Mouse (Mus musculus) hindbrain, embryonic 14.5 days (tissue): Measurements from ENCODE around the gene Vdac2. TPM values are rescaled to one million over a fixed set of nuclear protein-coding genes. Genes with fewer than 3 reads are reported as not detected.

Experiments
- ATAC-seq: fragments of 200-750 bp; cut with Nextera tagmentation; 2 replicates; pipeline ENCODE4 v1.8.0; 2017; ENCODE audit warnings: moderate number of reproducible peaks, mild to moderate bottlenecking, moderate TSS enrichment, moderate library complexity; ENCODE audit not compliant: low FRiP score
- DNase-seq: peaks from one replicate; pipeline ENCODE4 v3.0.0-alpha.2; 2015; ENCODE audit warnings: low spot score
- H3K27ac ChIP-seq: fragments of 300-500 bp; sonication (generic); 2 replicates; pipeline ENCODE4 v1.5.1; 2014; ENCODE audit warnings: mild to moderate bottlenecking, moderate library complexity
- H3K27me3 ChIP-seq: fragments of 300-500 bp; sonication (generic); 2 replicates; pipeline ENCODE4 v1.6.1; 2014; ENCODE audit warnings: mild to moderate bottlenecking, low read length, mixed read lengths; ENCODE audit not compliant: control insufficient read depth, insufficient read depth
- H3K36me3 ChIP-seq: fragments of 300-500 bp; sonication (generic); replicated peaks from 2 replicates; pipeline ENCODE4 v1.6.1; 2014; ENCODE audit not compliant: control insufficient read depth, insufficient read depth
- H3K4me1 ChIP-seq: fragments of 300-500 bp; sonication (generic); replicated peaks from 2 replicates; pipeline ENCODE4 v1.6.1; 2014; ENCODE audit warnings: antibody characterized with exemption, low read length, mixed read lengths; ENCODE audit not compliant: control insufficient read depth, insufficient read depth
- H3K4me2 ChIP-seq: fragments of 300-500 bp; sonication (generic); replicated peaks from 2 replicates; pipeline ENCODE4 v1.6.1; 2014; ENCODE audit warnings: mild to moderate bottlenecking, moderate library complexity
- H3K4me3 ChIP-seq: fragments of 300-500 bp; sonication (generic); replicated peaks from 2 replicates; pipeline ENCODE4 v1.5.1; 2014; ENCODE audit warnings: mild to moderate bottlenecking, low read length
- H3K9ac ChIP-seq: fragments of 300-500 bp; sonication (generic); 2 replicates; pipeline ENCODE4 v1.6.1; 2014
- H3K9me3 ChIP-seq: fragments of 300-500 bp; sonication (generic); 2 replicates; pipeline ENCODE4 v1.6.1; 2016; ENCODE audit warnings: low read length; ENCODE audit not compliant: control insufficient read depth
- WGBS: fragments of 180-500 bp; shearing (Covaris S2); extraction: QIAGEN DNeasy Blood & Tissue Kit; methylation state at CpG from one replicate; pipeline ENCODE4 v1.1.7; 2014; 5-methylcytosine and 5-hydroxymethylcytosine counted together
- polyA plus RNA-seq: library from polyadenylated mRNA; unstranded; fragments of >200 nt; fragmentation: Nextera tagmentation; extraction: Ambion mirVana; gene quantifications from 2 replicates; pipeline ENCODE4 v1.2.1, GENCODE M21; 2014

Gene Vdac2
- polyA plus RNA-seq, 1 experiment from 2014 or later: 305 TPM

DNA sequence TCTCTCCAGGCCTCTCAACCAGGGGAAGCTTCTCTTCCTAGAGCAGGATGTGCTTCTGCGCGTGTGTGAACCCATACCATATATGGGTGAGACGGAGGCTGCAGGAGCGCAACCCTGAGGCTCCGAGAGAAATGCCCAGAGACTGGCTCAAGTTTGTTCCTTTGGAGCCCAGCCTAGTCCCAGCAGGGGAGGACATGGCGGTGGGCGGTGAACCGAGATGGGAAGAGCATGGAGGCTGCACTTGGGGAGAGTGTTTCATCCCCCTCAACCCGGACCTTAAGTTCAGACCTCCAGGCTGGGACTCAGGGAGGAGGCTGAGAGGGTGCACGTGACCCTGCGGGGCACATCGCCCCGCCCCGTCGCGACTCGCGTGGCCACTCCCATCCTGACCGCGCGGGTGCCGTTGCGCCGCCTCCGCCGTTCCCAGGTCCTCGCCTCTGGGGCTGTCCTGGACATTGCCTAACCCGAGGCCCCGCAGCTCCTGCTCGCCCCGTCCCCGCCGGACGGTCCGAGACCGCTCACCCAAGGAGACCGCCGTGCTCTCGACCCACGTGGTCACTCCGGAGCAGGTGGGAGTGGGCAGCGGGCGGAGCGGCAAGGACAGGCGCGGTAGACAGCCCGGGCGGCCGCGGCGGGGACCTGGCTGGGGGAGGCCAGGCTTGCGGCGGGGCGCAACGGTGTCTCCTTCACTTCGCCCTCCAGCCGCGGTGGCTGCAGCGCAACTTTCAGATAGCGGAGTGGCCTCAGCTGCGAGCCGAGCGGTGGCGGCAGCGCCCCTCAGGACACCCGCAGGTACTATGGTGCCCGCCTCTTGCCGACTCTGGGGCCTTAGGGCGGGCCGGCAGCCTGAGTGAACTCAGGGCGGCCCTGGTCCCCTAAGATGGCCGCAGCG is 6.1 kb downstream of the Vdac2 start:
- Histone ChIP-seq H3K4me3 (peak overlapping the region; percentile 98), H3K9ac (peak overlapping the region; percentile 93), H3K4me2 (peak overlapping the region; percentile 92), H3K27me3 (no peaks in the 10 kb centered on the region), H3K36me3 (peaks cover 23% of the 10 kb centered on the region; the same call in 1 of the 2 replicates), H3K9me3 (no peaks in the 10 kb centered on the region), H3K27ac (peak overlapping the region; percentile 97), H3K4me1 (peaks cover 30% of the 10 kb centered on the region)
- WGBS: under 1% methylated on average over 72 of the region's 73 CpGs
- ATAC-seq (peak; percentile 98), DNase-seq (peak; percentile 91)

DNA sequence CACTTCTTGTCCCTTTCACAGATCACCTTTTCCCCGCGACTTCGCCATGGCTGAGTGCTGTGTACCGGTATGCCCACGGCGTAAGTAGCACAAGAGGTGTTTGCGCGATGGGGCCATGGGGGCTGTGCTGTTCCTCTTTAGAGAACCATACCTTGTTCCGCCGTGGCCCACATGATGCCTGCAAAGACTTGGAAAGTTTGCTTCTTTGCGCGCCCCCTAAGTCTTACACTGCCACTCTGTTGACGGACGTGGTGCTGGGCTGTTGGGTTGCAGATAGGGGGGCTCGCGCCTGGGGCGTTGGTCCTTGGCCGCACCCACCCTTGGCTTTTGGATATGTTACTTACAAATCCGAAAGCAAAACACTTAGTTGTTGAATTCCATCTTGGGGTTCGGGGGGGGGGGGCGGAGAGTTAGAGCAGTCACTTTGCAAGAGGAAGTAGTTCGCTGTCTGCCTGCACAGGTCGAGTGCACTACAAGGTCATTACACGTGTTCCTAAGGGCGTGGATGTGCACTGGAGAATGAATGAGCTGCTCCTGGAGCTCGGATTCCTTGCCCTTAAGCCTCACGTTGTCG is 6.9 kb downstream of the Vdac2 start:
- Histone ChIP-seq H3K4me2 (peak overlapping the region; percentile 92), H3K4me3 (peak overlapping the region; percentile 98), H3K36me3 (peaks cover 28% of the 10 kb centered on the region), H3K9me3 (no peaks in the 10 kb centered on the region), H3K27me3 (no peaks in the 10 kb centered on the region), H3K27ac (peak overlapping the region; percentile 97), H3K9ac (peak overlapping the region; percentile 93), H3K4me1 (peaks cover 30% of the 10 kb centered on the region)
- peak; percentile 14 for ATAC-seq
- WGBS: 2% methylated on average over 28 of the region's 28 CpGs
- DNase-seq: no peak

DNA sequence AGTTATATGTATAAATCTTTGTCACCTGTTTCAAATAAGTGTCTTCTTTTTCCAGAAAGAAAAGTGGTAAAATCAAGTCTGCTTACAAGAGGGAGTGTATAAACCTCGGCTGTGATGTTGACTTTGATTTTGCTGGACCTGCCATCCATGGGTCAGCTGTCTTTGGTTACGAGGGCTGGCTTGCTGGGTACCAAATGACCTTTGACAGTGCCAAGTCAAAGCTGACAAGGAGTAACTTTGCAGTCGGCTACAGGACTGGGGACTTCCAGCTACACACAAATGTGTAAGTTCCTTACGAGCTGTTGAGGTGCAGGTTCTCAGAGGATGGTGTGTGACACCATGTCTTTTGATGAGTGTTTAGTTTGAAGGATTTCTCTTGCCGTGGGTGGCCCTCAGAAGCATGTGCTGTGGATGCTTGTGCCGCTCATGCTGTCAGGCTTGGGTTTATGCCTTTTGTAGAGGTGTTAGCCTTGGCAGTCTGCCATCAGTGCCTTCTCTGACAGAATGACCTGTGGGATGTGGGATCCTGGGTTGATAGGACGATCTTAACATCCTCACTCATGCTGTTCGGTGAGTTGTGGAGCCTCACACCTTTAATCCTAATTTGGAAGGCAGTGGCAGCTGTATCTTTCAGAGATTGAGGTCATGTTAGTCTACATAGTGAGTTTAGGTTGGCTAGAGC is 13.4 kb downstream of the Vdac2 start:
- H3K4me2 ChIP-seq: no peak overlapping the region
- H3K9ac ChIP-seq: no peak overlapping the region
- no peaks in the 10 kb centered on the region for H3K9me3 ChIP-seq
- no peaks in the 10 kb centered on the region for H3K27me3 ChIP-seq
- H3K4me3 ChIP-seq: no peak overlapping the region
- H3K4me1 ChIP-seq: peaks cover 8% of the 10 kb centered on the region
- ATAC-seq: no peak
- H3K27ac ChIP-seq: no peak overlapping the region
- no peak for DNase-seq
- H3K36me3 ChIP-seq: peaks cover 87% of the 10 kb centered on the region
- WGBS: 84% methylated on average over 8 of the region's 8 CpGs

DNA sequence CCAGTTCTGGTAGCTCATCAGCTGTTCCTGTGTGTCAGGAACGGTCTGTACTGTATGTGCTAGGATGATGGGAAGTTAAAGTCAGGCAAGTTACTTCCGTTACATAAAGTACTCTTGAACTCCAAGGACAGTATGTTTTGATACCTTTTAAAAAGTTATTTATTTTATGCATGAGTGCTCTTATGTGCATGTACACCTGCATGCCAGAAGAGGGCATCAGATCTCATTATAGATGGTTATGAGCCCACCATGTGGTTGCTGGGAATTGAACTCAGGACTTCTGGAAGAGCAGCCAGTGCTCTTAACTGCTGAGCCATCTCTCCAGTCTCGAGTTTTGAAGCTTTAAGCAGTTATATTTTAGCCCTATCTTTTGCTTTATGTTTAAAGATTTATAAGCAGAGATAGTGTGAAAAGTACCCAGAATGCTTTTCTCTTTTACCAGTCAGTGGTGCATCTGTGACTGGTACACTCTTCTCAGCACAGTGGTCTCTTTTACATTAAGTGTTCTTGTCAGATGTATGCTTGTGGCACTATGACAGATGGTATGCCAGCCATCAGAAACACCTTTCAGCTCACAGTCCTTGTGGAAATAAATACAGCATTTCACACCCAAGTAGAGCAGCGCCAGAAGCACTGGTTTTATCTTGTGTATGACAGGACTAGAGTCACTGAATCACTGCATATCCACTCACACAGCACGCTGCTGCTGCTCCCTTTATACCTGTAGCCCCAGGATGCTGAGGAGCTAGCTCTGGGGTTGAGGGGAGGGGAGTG is 17.0 kb downstream of the Vdac2 start:
- no peak overlapping the region for H3K27ac ChIP-seq
- H3K27me3 ChIP-seq: no peaks in the 10 kb centered on the region
- no peak overlapping the region for H3K9ac ChIP-seq
- ATAC-seq (no peak), DNase-seq (no peak)
- peaks cover 99% of the 10 kb centered on the region for H3K36me3 ChIP-seq
- H3K4me2 ChIP-seq: no peak overlapping the region
- H3K4me3 ChIP-seq: no peak overlapping the region
- WGBS: 90% methylated on average over 5 of the region's 5 CpGs
- no peaks in the 10 kb centered on the region for H3K9me3 ChIP-seq
- H3K4me1 ChIP-seq: 0 out of 2 replicates have a peak, but pooled peaks cover 2% of the 10 kb centered on the region

DNA sequence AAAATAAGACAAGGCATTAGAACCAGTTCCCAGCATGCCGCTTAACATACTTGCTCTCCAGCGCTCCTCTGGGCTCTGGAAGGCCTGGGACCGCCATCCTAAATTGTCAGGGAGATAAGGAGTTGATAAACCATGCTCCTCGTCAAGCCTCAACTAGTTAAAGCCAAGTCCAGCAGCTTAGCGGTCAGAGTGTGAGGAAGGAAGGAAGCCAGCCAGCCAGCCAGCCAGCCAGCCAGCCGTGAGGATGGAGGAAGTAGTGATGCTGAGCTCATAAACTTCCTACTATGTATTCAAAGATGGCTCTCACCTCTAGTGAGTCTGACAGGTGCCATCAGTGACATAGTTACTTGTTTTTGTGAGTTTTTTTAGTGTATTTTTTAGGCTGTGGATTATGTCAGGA is 18.2 kb downstream of the Vdac2 start:
- ATAC-seq (no peak), DNase-seq (no peak)
- Histone ChIP-seq H3K36me3 (peaks cover 87% of the 10 kb centered on the region), H3K4me3 (no peak overlapping the region), H3K4me2 (no peak overlapping the region), H3K4me1 (peaks cover 15% of the 10 kb centered on the region), H3K27me3 (no peaks in the 10 kb centered on the region), H3K9me3 (no peaks in the 10 kb centered on the region), H3K9ac (no peak overlapping the region), H3K27ac (no peak overlapping the region)
- 87% methylated on average over 6 of the region's 6 CpGs for WGBS

DNA sequence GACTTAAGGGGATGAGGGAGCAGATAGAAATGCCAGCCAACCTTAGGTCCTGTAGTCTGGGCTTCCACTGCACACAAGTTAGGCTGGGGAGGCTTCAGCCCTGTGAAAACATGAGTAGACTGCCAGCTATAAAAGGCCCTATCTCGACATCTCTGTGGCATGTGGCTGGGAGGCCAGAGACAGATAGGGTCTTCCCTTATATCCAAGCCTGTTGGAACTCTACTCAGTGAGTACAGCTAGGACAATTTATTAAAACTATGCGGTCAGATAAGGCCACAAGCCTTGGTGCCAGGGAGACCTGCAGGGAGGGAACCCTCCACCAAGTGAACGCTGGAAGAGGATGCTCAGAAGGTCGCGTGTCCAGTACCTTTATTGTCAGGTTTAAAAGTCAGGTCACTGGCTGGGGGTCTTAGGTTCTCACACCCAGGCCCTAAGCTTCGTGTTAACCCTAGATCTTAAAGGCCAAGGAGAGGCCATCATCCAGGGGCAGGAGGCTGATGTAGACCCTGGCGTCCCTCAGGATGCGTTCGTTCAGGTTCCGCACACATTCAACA is 21.9 kb downstream of the Vdac2 start:
- DNase-seq: no peak
- no peak for ATAC-seq
- peak overlapping the region; percentile 91; the same call in 1 of the 2 replicates for H3K9ac ChIP-seq
- 19% methylated on average over 10 of the region's 10 CpGs for WGBS
- no peaks in the 10 kb centered on the region for H3K9me3 ChIP-seq
- H3K27ac ChIP-seq: no peak overlapping the region
- peak overlapping the region; percentile 99 for H3K4me2 ChIP-seq
- peaks cover 15% of the 10 kb centered on the region for H3K4me1 ChIP-seq
- H3K36me3 ChIP-seq: peaks cover 52% of the 10 kb centered on the region
- H3K4me3 ChIP-seq: peak overlapping the region; percentile 79
- no peaks in the 10 kb centered on the region for H3K27me3 ChIP-seq

DNA sequence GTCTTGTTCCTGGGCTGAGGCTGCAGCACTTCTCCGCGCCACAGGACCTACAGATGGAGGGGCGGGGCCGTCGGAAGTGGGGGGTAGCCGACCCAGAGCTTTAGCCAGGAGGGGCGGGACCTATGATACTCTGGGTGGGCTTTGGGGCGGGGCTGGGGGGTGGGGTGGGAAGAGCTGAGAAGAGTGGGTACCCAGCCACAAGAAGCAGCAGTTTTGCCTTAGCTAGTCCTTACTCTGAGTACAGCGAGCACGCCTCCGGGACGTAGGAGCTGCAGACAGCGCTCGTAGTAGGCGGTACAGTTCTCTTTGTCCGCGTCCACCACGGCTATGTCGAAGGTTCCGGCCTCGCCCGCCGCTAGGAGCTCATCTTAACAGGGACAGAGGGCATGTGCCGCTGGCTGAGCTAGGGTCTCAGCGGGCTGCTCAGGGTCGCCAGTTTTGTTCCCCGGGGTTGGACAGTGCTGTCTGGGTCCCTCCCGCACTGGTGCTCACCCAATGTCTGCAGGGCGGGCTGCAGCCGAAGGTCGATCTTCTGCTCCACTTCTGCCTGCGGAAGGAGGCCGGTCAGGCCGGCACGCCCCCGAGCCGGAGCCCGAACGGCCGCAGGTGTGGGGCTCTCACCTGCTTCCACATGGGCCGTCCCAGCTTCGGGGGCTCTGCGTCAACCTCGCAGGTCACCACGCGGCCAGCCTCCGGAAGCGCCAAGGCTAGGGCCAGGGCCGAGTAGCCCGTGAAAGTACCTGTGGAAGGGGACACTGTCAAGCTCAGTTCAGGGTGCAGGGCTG is 22.5 kb downstream of the Vdac2 start:
- peaks cover 45% of the 10 kb centered on the region for H3K36me3 ChIP-seq
- H3K4me2 ChIP-seq: peak overlapping the region; percentile 99
- H3K4me3 ChIP-seq: peak overlapping the region; percentile 79
- no peaks in the 10 kb centered on the region for H3K9me3 ChIP-seq
- no peaks in the 10 kb centered on the region for H3K27me3 ChIP-seq
- DNase-seq (peak; percentile 66), ATAC-seq (peak; percentile 49)
- H3K9ac ChIP-seq: peak overlapping the region; percentile 91
- H3K27ac ChIP-seq: peak overlapping the region; percentile 28; the same call in 1 of the 2 replicates
- WGBS: under 1% methylated on average over 50 of the region's 50 CpGs
- H3K4me1 ChIP-seq: peaks cover 15% of the 10 kb centered on the region
